Mouse (Mus musculus) CD4-positive naive resting alpha-beta T cell, adult 76 days (primary cell): Measurements from ENCODE around the gene Cyp2t4. TPM values are rescaled to one million over a fixed set of nuclear protein-coding genes. Genes with fewer than 3 reads are reported as not detected.

Experiments used
- total RNA-seq: library from RNA; stranded (reverse); gene quantifications from one replicate; pipeline ENCODE4 v1.2.4, GENCODE M21; 2023

Gene Cyp2t4
- not detected for total RNA-seq

DNA sequence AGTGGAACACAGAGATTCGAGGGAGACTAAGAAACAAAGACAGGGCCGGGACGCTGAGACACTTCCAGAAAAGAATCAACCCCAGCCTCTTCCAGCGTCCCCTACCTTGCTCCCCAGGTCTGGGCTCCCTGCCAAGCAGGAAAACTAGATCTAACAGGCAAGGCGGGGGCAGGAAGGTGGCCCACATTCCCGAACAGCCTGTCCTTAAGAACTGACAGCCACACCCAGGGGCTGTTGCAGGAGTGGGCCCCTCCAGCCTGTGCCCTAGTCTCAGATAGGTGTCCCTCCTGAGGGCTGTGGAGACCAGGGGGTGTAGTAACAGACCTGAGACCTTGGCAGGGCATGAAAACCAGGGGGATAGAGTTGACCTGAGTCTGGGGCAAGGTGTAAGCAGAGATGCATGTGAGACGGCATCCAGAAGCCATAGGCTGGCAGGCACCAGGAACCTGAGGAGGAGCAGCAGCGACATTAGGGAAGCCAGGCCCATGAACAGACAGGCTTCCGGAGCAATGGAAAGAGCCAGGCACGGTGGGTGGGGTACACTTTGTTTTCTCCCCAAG lies at the start of gene Cyp2t4:
TSS of gene Cyp2t4 (plus strand) at position 510 of the 560 bp plus-strand sequence.

DNA sequence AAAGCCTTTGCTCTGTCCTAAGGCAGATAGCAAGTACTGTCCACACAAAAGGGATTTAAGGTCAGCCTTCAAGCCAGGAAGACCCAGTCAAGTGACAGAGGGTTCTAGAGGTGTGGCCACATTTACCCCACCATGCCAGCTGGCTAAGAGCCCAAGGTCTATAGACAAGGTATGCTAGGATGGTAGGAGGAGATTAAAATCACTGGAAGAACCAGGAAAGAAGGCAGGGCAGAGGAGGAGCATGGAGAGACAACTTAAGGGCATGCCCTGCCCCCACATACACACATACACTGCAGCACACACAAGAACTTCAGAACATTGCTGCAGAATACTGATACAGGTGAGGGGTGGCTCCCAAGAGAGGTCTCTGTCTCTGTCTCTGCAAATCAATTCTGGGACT lies 33.8 kb upstream of the Cyp2t4 start, which contains the start of gene Cyp2f2:
TSS of gene Cyp2f2 (plus strand) at position 234 of the 400 bp plus-strand sequence.

DNA sequence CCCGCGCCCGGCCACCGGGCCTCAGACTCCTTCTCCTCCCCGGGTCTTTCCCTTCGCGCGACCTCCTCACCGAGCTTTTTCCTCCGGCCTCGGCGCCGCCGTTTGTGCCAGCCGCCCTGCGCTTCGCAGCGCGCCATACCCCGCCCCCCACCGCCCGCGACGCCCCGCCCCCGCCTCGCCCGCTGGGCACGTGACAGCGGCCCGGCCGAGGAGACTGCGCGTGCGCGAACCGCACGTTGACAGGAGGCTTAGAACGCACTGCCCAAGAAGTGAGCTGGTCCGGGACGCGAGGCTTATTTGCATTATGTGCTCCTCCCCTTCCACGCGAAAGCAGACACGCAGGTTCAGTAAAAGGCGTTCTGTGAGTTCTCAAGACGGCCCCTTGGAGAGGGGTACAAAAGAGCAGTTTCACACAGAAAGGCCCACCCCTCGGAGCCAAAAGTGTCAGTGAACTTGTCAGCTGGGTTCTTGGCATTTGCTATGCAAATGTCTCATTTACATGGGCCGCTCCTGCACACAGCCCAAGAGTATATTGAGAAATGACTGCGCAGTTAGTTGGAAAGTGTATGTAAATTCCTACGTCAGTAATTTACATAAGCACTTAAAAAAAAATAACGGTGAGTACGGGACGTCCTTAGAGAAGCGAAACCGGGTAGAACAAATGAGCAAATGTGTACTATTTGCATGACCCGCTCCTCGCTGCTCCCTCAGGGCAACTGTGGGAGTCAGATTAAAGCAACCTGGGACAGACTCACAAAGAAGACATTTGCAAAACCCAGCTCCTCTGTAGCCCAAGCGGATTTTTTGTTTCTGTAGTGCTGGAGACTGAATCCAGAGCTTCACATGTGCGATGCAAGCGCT lies 13.3 kb downstream of the Cyp2t4 start, which contains the start of gene Egln2:
TSS of gene Egln2 (minus strand) at position 189 of the 861 bp plus-strand sequence.

DNA sequence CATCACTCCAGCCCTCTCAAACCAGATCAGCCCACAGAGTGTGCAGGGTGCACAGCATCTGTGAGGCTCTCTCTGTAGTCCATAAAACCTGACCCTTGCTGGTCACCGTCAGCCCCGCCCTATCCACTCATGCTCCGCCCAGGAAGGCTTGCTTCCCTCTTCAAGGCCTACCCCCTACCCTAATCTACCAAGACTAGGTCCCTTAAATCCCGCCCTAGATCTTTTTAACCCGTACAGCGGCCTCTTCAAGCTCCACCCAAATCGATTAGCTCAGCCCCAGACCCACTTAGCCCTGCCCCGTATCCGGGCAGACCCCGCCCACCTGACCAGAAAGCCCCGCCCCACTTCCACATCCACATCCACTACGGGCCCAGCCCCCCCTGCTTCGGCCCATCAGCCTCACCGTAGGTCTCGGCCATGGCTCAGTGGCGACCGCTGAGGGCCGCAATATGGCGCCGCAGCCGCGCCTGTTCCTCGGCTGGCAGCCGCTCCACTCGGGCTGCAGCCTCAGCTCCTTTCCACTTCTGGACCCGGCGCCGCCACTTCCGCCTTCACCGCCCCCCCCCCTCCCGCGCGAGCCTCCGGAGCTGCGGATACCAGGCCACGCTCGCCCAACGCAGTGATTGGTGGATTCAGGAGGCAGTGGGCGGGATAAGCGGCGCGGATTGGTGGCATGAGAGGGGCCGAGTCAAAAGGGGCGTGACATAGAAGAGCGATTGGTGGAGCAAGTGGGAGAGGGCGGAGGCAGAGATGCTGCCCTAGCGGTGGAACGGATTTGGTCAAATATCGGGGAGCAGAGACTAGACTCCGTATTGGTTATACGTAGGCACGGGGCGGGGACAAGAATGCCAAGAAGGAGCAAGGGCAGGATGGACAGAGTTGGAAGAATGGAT lies 25.1 kb downstream of the Cyp2t4 start, which contains the start of gene Rab4b:
TSS of gene Rab4b (minus strand) at position 573 of the 893 bp plus-strand sequence.

DNA sequence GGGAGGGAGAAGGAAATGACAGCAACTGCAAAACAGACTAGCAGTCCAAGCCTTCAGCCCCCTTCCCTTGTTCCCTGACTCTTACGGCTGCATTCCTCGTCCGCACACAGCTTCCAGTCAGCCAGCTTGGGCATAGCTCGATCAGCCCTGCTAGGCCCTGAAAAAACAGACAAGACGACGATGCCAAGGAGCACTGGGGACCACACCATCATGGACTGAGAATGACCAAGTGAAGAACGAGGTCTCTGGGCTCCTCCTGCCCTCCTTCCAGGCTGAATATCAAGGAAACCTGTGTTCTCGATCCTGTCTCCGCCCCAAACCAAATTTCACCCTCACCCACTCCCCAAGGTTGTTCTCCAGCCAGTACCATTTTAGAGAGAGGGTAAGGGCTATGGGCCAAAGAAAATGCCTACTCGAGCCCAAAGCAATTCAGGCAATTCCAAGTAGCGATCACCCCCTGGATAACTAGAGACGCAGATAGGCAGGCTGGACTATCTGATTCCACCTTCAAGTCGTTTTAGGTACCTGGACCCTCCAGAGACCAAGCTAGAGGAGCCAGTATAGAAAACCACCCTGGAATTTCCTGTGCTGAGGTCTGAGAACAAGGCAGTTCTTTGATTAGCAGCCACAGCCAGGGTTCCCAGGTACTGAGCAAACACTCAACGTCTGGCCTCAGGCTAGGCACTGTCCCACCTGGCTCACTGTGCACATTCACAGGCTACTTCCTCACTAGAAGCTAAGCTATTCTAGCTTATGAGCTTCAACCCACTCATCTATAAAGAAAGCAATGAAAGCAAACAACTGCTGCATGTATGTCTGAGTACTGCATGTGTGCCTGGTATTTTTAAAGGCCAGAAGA lies 27.6 kb downstream of the Cyp2t4 start, which contains the start of the genes Gm21983 and Mia:
TSS of gene Gm21983 (minus strand) at position 250 of the 859 bp plus-strand sequence.
TSS of gene Mia (minus strand) at position 321 of the 859 bp plus-strand sequence.

DNA sequence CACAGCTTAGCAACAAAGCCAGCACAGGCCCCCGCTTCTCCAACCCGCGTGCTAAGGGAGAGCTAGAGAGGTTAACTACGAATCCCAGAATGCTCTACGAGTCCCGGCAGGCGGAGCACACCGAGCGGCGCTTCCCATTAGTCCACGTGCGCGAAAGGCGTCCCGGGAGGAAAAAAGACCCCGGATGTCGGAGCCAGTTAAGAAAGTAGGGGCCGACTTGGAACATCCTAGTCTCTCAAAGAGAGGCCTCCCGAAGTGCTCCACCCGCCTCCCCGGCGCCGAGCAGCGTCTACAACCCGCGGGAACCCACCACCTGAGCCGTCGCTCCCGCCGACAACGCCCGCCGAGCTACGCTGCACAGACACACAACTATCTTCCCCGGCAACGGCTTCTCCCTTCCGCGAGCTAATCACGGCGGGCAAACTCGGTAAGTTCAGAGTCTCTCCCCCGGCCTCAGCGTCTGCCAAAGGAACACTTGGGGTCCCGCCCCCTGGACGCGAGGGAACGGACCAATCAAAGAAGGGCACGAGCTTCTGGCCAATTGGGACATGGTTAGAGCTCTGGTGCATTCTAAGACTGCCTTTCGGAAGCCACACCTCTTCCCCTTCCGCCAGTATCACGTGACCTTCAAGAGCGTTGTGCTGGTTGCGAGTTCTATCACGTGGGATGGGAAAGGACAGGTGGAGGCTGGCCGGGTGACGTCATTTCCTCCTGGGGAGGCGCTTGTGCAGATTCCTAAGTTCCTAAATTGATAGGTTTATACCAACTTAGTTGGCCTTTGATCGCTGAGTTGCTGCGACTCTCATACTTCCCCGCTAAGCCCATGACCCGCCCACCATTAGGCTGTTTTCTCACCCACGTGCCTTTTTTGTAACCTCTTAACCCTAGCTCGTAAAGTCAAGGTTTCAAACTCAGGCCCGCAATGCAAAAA lies 42.4 kb downstream of the Cyp2t4 start, which contains the start of the genes BC024978 and Snrpa:
TSS of gene BC024978 (plus strand) at position 101 of the 931 bp plus-strand sequence.
TSS of gene Snrpa (minus strand) at position 591 of the 931 bp plus-strand sequence.

Other genes with a start within 250 kb of the Cyp2t4 start
- gene Cyp2a22, start 214.3 kb upstream of the Cyp2t4 start, total RNA-seq: not detected
- not detected for gene Cyp2a12, start 124.6 kb upstream of the Cyp2t4 start, total RNA-seq
- gene Cyp2f2, start 33.8 kb upstream of the Cyp2t4 start, total RNA-seq: not detected
- 95.0 TPM for gene Egln2, start 13.1 kb downstream of the Cyp2t4 start, total RNA-seq
- 77.3 TPM for gene Rab4b, start 25.2 kb downstream of the Cyp2t4 start, total RNA-seq
- 0.44 TPM for gene Gm21983, start 27.4 kb downstream of the Cyp2t4 start, total RNA-seq
- gene Mia, start 27.4 kb downstream of the Cyp2t4 start, total RNA-seq: not detected
- gene BC024978, start 42.1 kb downstream of the Cyp2t4 start, total RNA-seq: 10.9 TPM
- gene Snrpa, start 42.6 kb downstream of the Cyp2t4 start, total RNA-seq: 77.4 TPM
- 12.1 TPM for gene Itpkc, start 74.9 kb downstream of the Cyp2t4 start, total RNA-seq
- gene Coq8b, start 79.3 kb downstream of the Cyp2t4 start, total RNA-seq: 15.3 TPM
- 2.7 TPM for gene Numbl, start 104.7 kb downstream of the Cyp2t4 start, total RNA-seq
- gene Ltbp4, start 184.0 kb downstream of the Cyp2t4 start, total RNA-seq: 1.1 TPM
- gene Shkbp1, start 202.3 kb downstream of the Cyp2t4 start, total RNA-seq: 60.2 TPM
- gene Gm20479, start 203.7 kb downstream of the Cyp2t4 start, total RNA-seq: 3.7 TPM